In genomic region chr16:37690465-37690864, GRCm38 (mm10) we compare ENCODE assay signal across 16 mouse cellular contexts. TPM values are rescaled to one million over a fixed set of nuclear protein-coding genes. Genes with fewer than 3 reads are reported as not detected.
DNase-seq lines count a peak whose midpoint lies in the region; ATAC-seq lines count a peak whose summit lies in the region.
"Had no signal": no experiment of that assay in that cellular context is flagged by ENCODE, and none has a peak within 500 bp of the region (broad histone marks: within the 10 kb centered on the region; RNA-seq: fewer than 3 reads in every experiment).

No protein-coding gene starts in this region.

- H3K4me3 ChIP-seq in forebrain, embryonic 10.5 days, result no peak overlapping the region
- H3K4me3 ChIP-seq in forebrain, embryonic 12.5 days (replicated peaks), result no peak overlapping the region
- H3K4me3 ChIP-seq in lung, embryonic 15.5 days, result no peak overlapping the region
- no peak overlapping the region for H3K4me3 ChIP-seq in heart, embryonic 12.5 days
- no peak overlapping the region for H3K4me3 ChIP-seq in limb, embryonic 10.5 days
- H3K4me3 ChIP-seq: forebrain, embryonic 15.5 days; hindbrain, embryonic 12.5 days; midbrain, embryonic 13.5 days; myocyte had no signal

- H3K9me3 ChIP-seq in forebrain, embryonic 10.5 days, result no peaks in the 10 kb centered on the region
- no peaks in the 10 kb centered on the region for H3K9me3 ChIP-seq in forebrain, embryonic 12.5 days
- no peaks in the 10 kb centered on the region for H3K9me3 ChIP-seq in lung, embryonic 15.5 days
- H3K9me3 ChIP-seq in heart, embryonic 12.5 days (replicated peaks), result no peaks in the 10 kb centered on the region; the same call in 1 of the 2 replicates
- H3K9me3 ChIP-seq in limb, embryonic 10.5 days (replicated peaks), result no peaks in the 10 kb centered on the region
- H3K9me3 ChIP-seq: forebrain, embryonic 15.5 days; hindbrain, embryonic 12.5 days; midbrain, embryonic 13.5 days had no signal

- H3K4me2 ChIP-seq in forebrain, embryonic 12.5 days, result no peak overlapping the region
- no peak overlapping the region for H3K4me2 ChIP-seq in lung, embryonic 15.5 days
- H3K4me2 ChIP-seq in heart, embryonic 12.5 days, result 0 out of 2 replicates have a peak overlapping the region, but pooled peaks have one; percentile 7
- H3K4me2 ChIP-seq: forebrain, embryonic 15.5 days; hindbrain, embryonic 12.5 days; midbrain, embryonic 13.5 days had no signal

- no peak for ATAC-seq in forebrain, embryonic 12.5 days (ENCODE audit: low FRiP score)
- ATAC-seq in lung, embryonic 15.5 days (ENCODE audit: borderline replicate concordance, extremely low read depth, low FRiP score, low TSS enrichment), result no peak
- peak; percentile 15; the same call in 1 of the 2 replicates for ATAC-seq in heart, embryonic 12.5 days (ENCODE audit: insufficient number of reproducible peaks, low FRiP score)
- ATAC-seq: forebrain, embryonic 15.5 days; inflammation-experienced regulatory T-cells, adult 6 months; midbrain, embryonic 13.5 days had no signal

- DNase-seq in forebrain, embryonic 10.5 days (ENCODE audit: extremely low spot score, low spot score), result no peak
- no peak for DNase-seq in lung, adult 18-20 months
- DNase-seq in limb, embryonic 10.5 days (ENCODE audit: low spot score), result no peak
- no peak for DNase-seq in adrenal gland, adult 8-10 months
- no peak for DNase-seq in neural tube, embryonic 10.5 days (ENCODE audit: extremely low spot score, low spot score)
- DNase-seq: adrenal gland, postnatal 10 days; lung, adult 2 months; retina, postnatal 1 day had no signal

- no peaks in the 10 kb centered on the region for H3K36me3 ChIP-seq in forebrain, embryonic 10.5 days (replicated peaks)
- H3K36me3 ChIP-seq in forebrain, embryonic 12.5 days (replicated peaks), result no peaks in the 10 kb centered on the region
- no peaks in the 10 kb centered on the region for H3K36me3 ChIP-seq in lung, embryonic 15.5 days
- H3K36me3 ChIP-seq in heart, embryonic 12.5 days, result no peaks in the 10 kb centered on the region
- no peaks in the 10 kb centered on the region for H3K36me3 ChIP-seq in limb, embryonic 10.5 days
- H3K36me3 ChIP-seq: forebrain, embryonic 15.5 days; hindbrain, embryonic 12.5 days; midbrain, embryonic 13.5 days had no signal

- H3K27ac ChIP-seq in forebrain, embryonic 10.5 days, result 0 out of 2 replicates have a peak overlapping the region, but pooled peaks have one; percentile 15
- no peak overlapping the region for H3K27ac ChIP-seq in forebrain, embryonic 12.5 days
- peak overlapping the region; percentile 33; the same call in 1 of the 2 replicates for H3K27ac ChIP-seq in lung, embryonic 15.5 days
- H3K27ac ChIP-seq in heart, embryonic 12.5 days (ENCODE audit: poor library complexity, severe bottlenecking), result peak overlapping the region; percentile 61
- H3K27ac ChIP-seq in limb, embryonic 10.5 days, result 0 out of 2 replicates have a peak overlapping the region, but pooled peaks have one; percentile 23
- H3K27ac ChIP-seq: forebrain, embryonic 15.5 days; hindbrain, embryonic 12.5 days; midbrain, embryonic 13.5 days had no signal

- 76% methylated on average over 6 of the region's 6 CpGs for WGBS in forebrain, embryonic 10.5 days
- 77% methylated on average over 6 of the region's 6 CpGs for WGBS in forebrain, embryonic 12.5 days
- WGBS in lung, embryonic 15.5 days, result 73% methylated on average over 6 of the region's 6 CpGs
- 67% methylated on average over 6 of the region's 6 CpGs for WGBS in heart, embryonic 12.5 days
- 88% methylated on average over 6 of the region's 6 CpGs for WGBS in limb, embryonic 10.5 days

- H3K4me1 ChIP-seq in forebrain, embryonic 10.5 days, result peaks cover 27% of the 10 kb centered on the region
- H3K4me1 ChIP-seq in forebrain, embryonic 12.5 days, result peaks cover 18% of the 10 kb centered on the region
- peaks cover 20% of the 10 kb centered on the region for H3K4me1 ChIP-seq in lung, embryonic 15.5 days
- peaks cover 48% of the 10 kb centered on the region for H3K4me1 ChIP-seq in heart, embryonic 12.5 days (replicated peaks)
- H3K4me1 ChIP-seq in limb, embryonic 10.5 days, result peaks cover 23% of the 10 kb centered on the region

- peaks cover 19% of the 10 kb centered on the region for H3K27me3 ChIP-seq in forebrain, embryonic 10.5 days (ENCODE audit: poor library complexity, severe bottlenecking)
- H3K27me3 ChIP-seq in forebrain, embryonic 12.5 days, result no peaks in the 10 kb centered on the region
- no peaks in the 10 kb centered on the region for H3K27me3 ChIP-seq in lung, embryonic 15.5 days
- H3K27me3 ChIP-seq in heart, embryonic 12.5 days (replicated peaks), result no peaks in the 10 kb centered on the region
- H3K27me3 ChIP-seq in limb, embryonic 10.5 days (ENCODE audit: low read depth, poor library complexity, severe bottlenecking), result no peaks in the 10 kb centered on the region
- H3K27me3 ChIP-seq: forebrain, embryonic 15.5 days; hindbrain, embryonic 12.5 days; midbrain, embryonic 13.5 days had no signal

- H3K9ac ChIP-seq in forebrain, embryonic 12.5 days, result no peak overlapping the region
- no peak overlapping the region for H3K9ac ChIP-seq in lung, embryonic 15.5 days
- no peak overlapping the region for H3K9ac ChIP-seq in heart, embryonic 12.5 days
- H3K9ac ChIP-seq: forebrain, embryonic 15.5 days; hindbrain, embryonic 12.5 days; midbrain, embryonic 13.5 days had no signal

RNA-seq across cellular contexts. Expression of gene Ndufb4, which starts 36.2 kb away (rescaled TPM):
- 44.8 and 47.6 TPM in 2 replicates for polyA plus RNA-seq in forebrain, embryonic 10.5 days (2016; fragmentation: Nextera tagmentation; extraction: Ambion mirVana)
- 77.0 and 79.2 TPM in 2 replicates for polyA plus RNA-seq in forebrain, embryonic 12.5 days (2016; fragmentation: Nextera tagmentation; extraction: Ambion mirVana)
- polyA plus RNA-seq in lung, embryonic 15.5 days (2015; fragmentation: Nextera tagmentation; extraction: Ambion mirVana), result 48.8 and 53.6 TPM in 2 replicates
- polyA plus RNA-seq in heart, embryonic 12.5 days (2016; fragmentation: Nextera tagmentation; extraction: Ambion mirVana), result 94.1 and 110 TPM in 2 replicates
- polyA plus RNA-seq in limb, embryonic 10.5 days (2016; fragmentation: Nextera tagmentation; extraction: Ambion mirVana), result 40.4 and 46.7 TPM in 2 replicates
- 10 to 100 TPM; 87.1 to 97.1 (median 92.0) TPM for total RNA-seq in adrenal gland, adult 8-10 months (2022)
